Mouse (Mus musculus) olfactory bulb, adult 2 months (tissue): ENCODE data around the gene Etl4.

Source experiments
- CTCF ChIP-seq: fragments of 200-500 bp; IDR thresholded peaks from 2 replicates; pipeline ENCODE4 v1.5.1; 2012; ENCODE audit warnings: low read depth, mild to moderate bottlenecking, low read length, moderate library complexity; ENCODE audit not compliant: insufficient read depth
- POLR2A ChIP-seq: fragments of 200-500 bp; IDR thresholded peaks from 2 replicates; pipeline ENCODE4 v1.6.1; 2012; ENCODE audit warnings: mild to moderate bottlenecking, low read depth, low read length, moderate library complexity; ENCODE audit not compliant: insufficient read depth

DNA sequence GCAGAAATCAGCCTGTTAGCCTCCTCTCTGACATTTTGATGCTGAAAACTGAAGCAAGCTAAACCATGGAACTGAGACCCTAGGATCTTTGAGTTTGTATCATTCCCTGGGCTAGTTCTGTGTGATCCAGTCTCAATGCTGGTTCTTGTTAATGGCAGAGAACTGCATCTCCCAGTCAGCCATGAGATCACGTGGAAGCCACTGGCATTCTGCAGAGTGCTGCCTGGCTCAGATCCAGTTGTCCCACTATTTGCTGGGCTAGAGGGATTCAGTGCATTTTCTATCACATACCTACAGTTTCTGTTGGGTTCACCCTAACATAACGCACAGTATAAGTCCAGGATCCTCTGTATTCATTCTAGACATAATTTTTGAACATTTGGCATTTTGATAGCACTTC, 524.1 kb downstream of the Etl4 start:
- TF ChIP-seq CTCF (no peak), POLR2A (no peak)
